Mouse (Mus musculus) erythroblast, adult 5-6 weeks (primary cell): Measurements from ENCODE around the gene Asz1. TPM values are rescaled to one million over a fixed set of nuclear protein-coding genes. Genes with fewer than 3 reads are reported as not detected.

ENCODE experiments used
- ATAC-seq: replicated peaks from 2 replicates; pipeline ENCODE4 v1.8.0; 2016; ENCODE audit warnings: moderate number of reproducible peaks, mild to moderate bottlenecking, moderate TSS enrichment, inconsistent platforms; ENCODE audit not compliant: poor library complexity, low FRiP score, severe bottlenecking
- total RNA-seq, 2 experiments: library from RNA; stranded (forward) in 1 of 2; stranded (reverse) in 1 of 2; fragments of 150-400 nt in 1 of 2; fragments of 200-764, 138-1000 nt in 1 of 2; gene quantifications; 2 replicates each; pipeline versions ENCODE4 v1.2.3 to v1.2.4; 2015 to 2017; ENCODE audit warnings: low replicate concordance in 2 of 2

Gene Asz1
- total RNA-seq, 2 experiments from 2014 or later, result not detected

DNA sequence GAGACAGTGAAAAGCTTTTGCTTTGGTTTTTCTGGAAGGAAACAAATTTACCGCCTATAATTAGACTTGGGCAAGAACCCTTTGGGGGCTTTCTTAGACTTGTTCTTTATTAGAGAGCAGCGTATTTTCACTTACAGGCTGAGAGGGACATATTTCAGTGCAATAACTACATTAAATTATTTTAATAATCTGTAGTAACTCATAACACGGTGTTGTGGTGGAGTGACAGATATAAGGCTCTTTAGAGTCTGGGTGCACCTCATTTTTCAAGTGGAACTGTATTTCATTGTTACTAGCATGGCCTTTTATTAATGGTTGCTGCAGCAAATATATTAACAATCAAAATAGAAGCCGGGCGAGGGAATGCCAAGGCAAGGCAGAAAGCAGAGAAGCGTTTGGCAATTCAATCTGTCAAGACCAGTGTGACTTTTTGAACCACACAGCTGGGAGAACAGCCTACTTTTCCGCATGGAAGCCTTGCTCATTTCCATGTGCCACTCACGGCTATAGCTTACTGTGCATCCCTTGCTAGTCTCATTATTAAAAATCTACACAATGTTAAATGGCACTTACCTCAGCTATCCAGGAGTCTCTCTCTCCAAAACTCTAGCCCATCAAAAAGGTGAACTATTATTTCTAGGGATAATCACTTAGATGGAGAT lies 84.6 kb downstream of the Asz1 start:
- ATAC-seq, result no peak

DNA sequence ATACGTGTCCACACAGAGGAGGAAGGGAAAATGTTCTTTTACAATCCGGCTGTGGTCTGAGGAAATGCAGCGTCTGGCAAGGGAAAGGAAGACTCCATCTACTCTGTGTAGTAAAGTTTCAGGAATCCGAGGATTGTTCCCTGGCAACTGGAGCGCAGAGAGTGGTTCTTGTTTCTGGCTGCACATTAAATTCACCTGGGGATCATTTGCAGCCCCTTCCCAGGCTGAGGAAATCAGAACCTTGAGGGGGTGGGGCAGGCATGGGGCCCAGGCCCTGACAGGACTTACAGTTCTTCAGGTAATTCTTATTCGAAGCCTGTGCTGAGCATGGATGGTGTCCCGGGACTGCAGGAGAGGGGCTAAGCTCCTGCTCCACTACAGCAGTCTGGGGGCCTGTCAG lies 95.5 kb downstream of the Asz1 start:
- ATAC-seq, result no peak

DNA sequence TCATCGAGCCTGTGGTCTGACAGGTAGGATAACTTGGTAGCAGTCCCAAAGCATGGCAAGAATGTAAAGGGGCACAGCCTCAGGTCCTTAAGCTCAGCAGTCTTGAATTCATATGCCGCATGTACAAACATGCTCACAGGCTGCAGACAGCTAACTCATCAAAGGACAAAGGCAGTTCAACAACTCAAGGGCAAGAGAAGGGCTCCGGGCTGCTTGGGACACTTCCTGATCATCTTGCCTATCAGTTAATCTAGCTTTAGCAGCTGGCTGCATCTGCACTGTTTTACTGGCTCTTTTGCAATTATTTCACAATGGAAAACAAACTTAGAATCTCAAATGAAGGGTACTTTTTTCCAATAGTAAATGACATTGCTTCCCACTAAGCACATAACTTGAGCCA lies 101.5 kb downstream of the Asz1 start:
- no peak for ATAC-seq

DNA sequence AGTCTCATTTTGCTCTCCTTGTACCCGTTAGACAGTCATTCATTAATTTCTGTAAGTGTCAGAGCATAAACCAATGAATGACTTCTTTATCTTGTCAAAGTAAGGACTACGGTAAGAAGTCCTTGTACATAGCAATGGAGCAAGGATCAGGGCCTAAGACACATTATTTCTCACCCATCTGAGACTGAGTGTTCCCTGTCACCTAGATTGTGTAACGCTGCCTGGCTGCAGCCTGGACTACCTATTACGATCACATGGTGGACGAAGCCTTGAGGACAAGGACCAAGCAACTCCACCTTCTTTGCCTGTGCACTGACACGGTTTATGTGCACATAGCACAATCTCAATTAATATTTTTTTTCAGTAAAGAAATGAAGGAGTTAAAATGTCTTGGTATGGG lies 106.8 kb downstream of the Asz1 start:
- ATAC-seq, result no peak

Other genes with a start within 250 kb of the Asz1 start
- gene Wnt2, start 78.5 kb downstream of the Asz1 start, total RNA-seq (2015; ENCODE audit: low replicate concordance), result not detected in 2 replicates
- gene Wnt2, start 78.5 kb downstream of the Asz1 start, total RNA-seq (2017; ENCODE audit: low replicate concordance), result not detected in 2 replicates
- not detected in 2 replicates for gene Cftr, start 61.6 kb upstream of the Asz1 start, total RNA-seq (2015; ENCODE audit: low replicate concordance)
- 0.98 TPM in 1 of 2 replicates, not detected in the other for gene Cftr, start 61.6 kb upstream of the Asz1 start, total RNA-seq (2017; ENCODE audit: low replicate concordance)